Mouse (Mus musculus) embryo, embryonic 11 days (tissue): ENCODE measurements around the gene Fbxw11.
A peak's percentile ranks its signal among the peaks of the same experiment; 100 is the strongest.
"Not testable (repeated sequence)": the region's sequence is repeated elsewhere in the genome, so short reads cannot be mapped to it uniquely, and the experiment has no call there.

Experiments used
- DNase-seq: peaks from one replicate; pipeline ENCODE4 v3.0.0-alpha.2; 2015

Fbxw11 gene

DNA sequence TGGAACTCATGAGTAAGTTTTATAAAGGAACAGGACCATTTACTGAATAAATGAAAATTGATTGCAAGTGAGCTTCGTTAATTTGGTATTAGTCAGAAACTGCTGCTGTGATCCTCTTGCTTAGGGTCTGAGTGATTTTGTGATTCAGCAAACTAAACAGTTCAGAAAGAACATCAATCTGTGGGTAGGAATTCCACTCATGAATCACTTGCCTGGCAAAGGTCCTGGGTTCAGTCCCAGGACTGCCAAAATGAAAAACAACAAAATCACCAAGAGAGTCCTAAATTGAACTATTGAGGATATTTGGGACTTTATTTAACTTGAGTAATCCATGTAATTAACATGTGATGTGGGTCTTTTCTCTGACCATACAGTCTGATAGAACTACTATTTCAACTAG, 35.3 kb downstream of the Fbxw11 start:
- no peak for DNase-seq

- DNase-seq, result not testable (repeated sequence)
These were observed 36.6 kb downstream of the Fbxw11 start for GRCm38 (mm10) chr11:32679091-32679490.

- no peak for DNase-seq
These were observed 37.5 kb downstream of the Fbxw11 start for GRCm38 (mm10) chr11:32680014-32680413.

DNA sequence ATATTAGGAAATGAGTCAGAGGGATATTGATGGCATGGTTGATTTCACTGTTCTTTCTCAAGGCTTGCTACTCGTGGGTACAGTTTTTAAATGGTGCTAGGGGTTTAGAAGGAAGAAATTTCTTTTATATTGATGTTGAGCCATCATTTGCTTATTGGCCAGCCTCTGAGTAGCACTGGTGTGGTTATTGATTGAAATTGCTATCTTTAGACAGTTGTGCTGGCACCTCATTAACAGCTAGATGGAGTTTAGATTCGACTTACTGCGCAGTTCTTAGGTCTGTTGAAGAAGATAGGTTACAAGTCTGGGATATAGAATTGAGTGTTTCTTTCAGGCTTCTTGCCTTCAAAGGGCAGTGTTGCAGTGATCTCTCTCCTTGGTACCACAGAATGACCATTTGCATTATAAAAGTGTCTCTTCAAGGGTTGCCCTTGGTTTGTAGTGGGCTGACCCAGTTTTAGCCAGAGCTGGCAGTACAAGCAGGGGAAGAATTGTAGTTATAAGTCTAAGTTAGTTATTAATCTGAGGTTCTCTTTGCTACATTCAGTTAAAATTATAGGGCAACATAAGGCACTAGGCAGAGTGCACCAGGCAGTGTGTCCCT, 38.8 kb downstream of the Fbxw11 start:
- DNase-seq, result no peak

DNA sequence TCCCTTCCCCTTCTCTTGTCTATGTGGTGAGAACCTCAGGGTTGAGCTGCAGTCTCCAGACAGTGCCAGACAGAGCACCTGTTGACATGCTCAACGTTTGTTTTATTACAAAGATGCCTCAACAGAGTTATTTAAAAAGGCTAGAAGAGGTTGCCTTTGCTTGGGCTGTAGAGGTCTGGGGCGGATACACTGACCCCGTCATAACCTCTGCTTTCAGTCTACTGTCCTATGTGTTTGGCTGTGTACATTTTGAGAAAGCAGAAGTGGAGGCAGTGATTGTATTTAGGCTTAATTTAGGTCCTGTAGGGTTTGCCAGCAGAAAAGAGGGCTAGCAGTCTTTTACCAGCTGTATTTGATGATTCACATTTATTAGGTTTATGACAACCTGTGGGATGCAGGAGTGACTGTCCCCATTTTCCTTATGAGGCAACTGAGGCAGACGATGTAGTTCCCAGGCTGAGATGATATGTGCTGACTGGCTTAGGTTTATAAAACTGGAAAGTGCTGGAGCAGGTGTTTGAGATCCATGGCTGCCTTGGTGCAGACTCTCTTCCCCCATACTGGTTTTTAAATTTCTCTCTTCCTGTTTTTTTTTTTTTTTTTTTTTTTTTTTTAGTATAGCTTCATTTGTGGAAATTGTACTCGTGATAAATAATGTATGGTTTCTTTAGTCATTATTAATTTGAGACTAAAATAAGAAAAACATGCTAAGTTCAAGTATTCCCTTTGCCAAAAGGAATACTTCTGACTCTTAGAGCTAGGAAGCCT, 40.0 kb downstream of the Fbxw11 start:
- DNase-seq, result no peak

GRCm38 (mm10) chr11:32684690-32685254, 42.2 kb downstream of the Fbxw11 start:
- no peak for DNase-seq

- no peak for DNase-seq
These were observed 45.8 kb downstream of the Fbxw11 start for GRCm38 (mm10) chr11:32688245-32688855.

GRCm38 (mm10) chr11:32689510-32689909, 47.0 kb downstream of the Fbxw11 start:
- no peak for DNase-seq

DNA sequence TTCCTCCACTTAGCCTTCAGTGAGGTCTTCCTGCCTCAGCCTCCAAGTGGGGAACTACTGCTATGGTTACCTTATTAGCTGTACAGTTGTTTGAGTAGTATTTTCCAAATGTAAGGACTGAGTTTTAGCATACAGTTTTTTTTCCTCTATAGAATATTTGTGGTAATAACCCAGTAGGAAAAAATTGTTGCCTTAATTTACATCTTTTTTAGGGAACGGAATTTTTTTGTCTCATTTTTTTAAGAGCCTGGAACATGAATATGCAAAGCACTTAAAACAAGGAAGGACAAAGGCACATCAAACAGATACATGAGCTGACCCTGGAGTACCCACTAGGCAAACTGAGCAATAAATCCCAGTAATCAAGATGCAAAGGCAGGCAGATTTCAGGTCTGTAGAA, 50.3 kb downstream of the Fbxw11 start:
- no peak for DNase-seq

DNA sequence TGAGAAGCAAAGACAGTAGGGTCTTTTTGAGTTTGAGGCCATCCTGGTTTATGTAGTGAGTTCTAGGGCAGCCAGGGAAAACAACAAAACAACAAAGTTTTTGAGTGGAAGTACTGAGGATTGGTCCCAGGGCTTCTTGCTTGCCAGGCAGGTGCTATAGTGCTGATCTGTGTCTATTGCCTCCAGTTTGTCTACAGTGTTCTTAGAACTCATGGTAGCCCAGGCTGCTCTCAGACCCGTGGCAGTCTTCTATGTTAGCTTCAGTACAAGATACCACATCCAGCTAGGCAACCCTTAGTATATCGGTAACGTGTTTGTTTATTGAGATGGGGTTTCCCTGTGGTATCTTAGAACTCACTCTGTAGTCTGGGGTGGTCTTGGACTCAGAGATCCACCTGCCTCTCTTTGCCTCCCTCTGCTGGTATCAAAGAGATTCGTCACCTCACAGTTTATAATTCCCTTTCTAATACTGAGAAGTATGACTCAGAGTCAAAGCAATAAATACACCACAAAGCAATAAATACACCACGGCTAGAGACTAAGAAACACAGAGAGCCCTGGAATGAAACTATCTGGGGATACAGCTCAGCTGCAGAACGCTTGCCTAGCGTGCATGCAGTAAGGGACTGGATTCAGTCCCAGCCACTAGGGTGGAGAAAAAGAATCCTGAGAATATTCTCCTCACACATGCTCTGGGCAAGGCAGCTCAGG, 51.1 kb downstream of the Fbxw11 start:
- DNase-seq, result peak; percentile 26

DNA sequence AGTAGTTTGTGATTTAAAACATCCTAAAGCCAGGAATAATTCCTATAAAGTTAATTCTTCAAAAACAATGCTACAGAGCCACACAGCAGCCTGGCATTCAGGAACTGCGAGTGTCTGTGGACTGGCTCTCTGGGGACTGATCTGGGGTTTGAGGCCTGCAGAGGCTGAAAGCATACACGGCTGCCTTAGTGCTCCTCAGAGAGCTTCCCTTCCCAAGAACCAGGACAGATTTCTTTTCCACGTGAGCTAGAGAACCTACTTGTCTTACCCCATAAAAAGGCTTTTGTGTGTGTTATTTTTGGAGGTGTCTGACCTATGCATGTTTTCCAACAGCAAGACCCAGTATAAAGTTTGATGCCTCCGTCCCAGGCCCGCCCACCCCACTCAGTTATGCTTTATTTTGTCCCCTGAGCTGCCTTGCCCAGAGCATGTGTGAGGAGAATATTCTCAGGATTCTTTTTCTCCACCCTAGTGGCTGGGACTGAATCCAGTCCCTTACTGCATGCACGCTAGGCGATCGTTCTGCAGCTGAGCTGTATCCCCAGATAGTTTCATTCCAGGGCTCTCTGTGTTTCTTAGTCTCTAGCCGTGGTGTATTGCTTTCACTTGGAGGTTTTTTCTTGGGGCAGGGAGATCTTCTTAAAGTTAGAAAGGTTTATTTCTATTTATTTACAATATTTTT, 51.9 kb downstream of the Fbxw11 start:
- DNase-seq, result not testable (repeated sequence)

GRCm38 (mm10) chr11:32696446-32697090, 54.0 kb downstream of the Fbxw11 start:
- no peak for DNase-seq

GRCm38 (mm10) chr11:32697695-32698094, 55.2 kb downstream of the Fbxw11 start:
- DNase-seq, result no peak

DNA sequence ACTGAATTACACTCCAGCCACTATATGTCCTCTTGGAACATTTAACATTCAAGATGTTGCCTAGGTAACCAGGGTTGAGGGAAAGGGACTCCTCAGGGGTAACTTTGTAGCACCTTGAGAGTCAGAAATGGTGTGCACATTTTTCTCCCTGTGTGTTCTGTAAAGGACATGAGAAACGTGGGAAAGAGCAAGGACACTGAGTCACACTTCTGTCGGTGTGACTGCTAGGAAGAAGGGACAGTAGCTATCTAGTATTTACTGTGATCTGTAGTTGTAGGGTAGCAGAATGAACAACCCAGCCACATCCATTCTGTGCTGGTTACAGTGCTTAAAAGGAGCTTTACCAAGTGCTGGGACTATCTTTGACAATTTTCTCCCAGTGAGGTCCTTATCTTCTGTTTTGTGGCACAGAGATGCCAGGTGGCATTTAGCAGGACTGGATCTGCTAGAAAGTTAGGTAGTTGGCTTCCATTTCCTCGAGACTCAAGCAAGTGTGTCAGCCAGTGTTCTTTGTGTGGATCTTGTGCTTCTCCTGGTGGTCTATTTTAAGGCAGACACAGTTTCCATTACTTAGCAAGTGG, 57.5 kb downstream of the Fbxw11 start:
- DNase-seq, result no peak

DNA sequence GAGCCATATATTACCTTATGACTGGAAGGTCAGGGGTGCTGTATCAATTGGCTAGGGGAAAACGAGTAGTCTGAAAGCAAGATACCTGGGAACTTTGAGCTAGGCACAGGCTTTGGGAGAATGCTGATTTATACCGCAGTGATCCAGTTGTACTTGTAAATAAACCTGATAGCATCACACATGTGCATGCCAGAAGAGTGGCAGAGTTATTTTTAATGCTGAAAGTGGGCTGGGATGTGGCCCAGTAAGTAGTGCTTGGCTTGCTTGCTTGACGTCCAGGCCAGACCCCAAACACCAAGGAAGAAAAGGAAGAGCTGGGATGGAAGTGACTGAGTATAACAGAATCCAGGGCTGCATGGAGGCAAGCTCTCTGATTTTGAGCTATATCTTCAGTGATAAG, 59.0 kb downstream of the Fbxw11 start:
- no peak for DNase-seq

- DNase-seq, result no peak
These were observed 61.8 kb downstream of the Fbxw11 start for GRCm38 (mm10) chr11:32704241-32704890.

- no peak for DNase-seq
These were observed 64.0 kb downstream of the Fbxw11 start for GRCm38 (mm10) chr11:32706406-32706993.

DNA sequence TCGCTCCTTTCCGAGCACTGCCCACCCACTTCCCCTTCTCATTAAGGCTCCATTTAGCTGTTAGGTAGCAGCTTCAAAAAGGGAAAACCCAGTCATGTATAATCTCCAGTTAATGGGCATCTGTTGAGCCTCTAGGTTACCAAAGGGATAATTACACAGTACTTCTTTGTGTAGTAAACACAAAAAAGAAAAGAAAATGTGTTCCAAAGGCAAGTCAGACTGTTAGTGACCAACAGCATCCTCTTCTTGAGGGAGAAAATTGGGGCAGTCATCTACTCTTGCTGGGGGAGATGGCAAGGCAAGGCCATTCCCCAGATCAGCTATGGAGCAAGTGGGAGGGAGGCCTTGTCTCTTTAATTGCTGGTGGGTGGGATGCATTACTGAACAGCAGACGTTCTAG, 65.0 kb downstream of the Fbxw11 start:
- DNase-seq, result no peak

DNA sequence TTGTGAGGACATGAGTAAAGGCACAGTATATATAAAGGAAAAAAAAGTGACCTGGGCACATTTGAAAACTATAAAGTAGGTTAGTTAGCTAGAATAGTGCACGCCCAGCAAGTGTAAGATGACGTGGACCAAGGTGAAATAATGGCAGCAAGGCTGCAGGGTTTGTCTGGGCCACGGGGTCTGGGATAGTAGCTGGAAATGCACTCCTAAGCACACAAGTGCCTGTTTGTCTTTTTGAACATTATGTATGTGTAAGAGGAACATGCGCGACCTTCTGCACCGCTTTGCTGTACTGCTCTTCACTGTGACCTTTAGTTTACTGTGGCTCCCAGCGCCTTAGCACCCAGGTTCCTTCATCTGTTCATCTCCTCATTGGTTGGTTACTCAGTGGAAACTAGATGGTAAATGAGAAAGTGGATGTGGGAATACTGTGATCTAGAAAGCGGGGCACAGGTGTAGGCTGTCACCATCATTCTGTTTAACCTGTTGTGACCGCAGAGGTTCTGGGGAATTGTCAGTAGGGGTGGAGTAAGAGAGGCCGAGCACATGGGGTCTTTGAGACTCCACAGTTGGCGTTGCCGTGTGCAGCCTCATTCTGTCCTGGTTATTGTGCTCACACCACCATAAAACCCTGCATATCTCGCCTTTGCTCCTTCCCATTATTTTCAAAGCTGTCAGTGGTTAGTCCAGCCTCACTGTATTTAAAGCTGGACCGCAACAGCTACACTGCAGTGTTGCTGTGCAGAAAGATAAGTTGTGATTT, 66.4 kb downstream of the Fbxw11 start:
- no peak for DNase-seq

DNA sequence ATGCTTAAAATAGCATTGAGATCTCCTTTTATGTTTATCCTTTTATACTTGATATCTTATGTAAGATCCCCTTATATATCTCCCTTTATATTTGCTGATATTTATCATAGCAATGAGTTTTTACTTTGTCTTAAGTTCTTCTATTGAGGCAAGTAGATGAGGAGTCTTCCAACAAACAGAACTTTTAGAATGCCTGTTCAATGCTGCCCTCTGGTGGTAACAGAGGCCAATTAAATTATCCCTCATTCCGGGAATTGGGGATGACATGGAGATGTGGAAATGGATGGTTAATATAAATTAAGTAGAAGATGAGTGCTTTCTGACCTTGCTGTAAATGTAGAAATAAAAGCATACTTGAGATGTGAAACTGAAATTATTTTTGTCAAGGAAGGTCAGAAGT, 67.0 kb downstream of the Fbxw11 start:
- DNase-seq, result peak; percentile 70
